Mouse (Mus musculus) c-Kit-negative CD71-positive TER-119-positive erythroid progenitor cells, embryonic 14.5 days (primary cell): ENCODE data around the gene Babam2.
"Not testable (repeated sequence)": the region's sequence is repeated elsewhere in the genome, so short reads cannot be mapped to it uniquely, and the experiment has no call there.

Experiments used
- DNase-seq: peaks from one replicate; pipeline ENCODE4 v3.0.0-alpha.2; 2013; ENCODE audit warnings: low read depth, low spot score

Babam2 gene

DNA sequence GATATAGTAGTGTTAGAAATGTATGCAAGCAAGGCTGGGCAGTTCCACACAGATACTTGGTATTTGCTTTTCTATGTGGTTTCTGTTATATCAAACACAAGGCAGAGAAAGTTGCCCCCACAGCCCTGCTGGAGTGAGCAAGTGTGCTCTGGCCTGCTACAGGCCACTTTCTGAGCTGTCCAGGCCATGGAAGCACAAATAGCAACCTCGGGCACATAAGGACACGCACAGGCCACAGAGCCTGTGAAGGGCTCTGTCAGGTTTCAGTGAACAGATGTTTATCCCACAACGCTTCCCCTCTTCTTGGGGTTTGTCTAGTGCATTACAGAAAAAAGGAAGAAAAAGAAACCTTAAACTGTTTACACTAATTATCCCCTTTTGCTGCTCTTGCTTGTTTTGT, 236.9 kb downstream of the Babam2 start:
- DNase-seq: no peak

DNA sequence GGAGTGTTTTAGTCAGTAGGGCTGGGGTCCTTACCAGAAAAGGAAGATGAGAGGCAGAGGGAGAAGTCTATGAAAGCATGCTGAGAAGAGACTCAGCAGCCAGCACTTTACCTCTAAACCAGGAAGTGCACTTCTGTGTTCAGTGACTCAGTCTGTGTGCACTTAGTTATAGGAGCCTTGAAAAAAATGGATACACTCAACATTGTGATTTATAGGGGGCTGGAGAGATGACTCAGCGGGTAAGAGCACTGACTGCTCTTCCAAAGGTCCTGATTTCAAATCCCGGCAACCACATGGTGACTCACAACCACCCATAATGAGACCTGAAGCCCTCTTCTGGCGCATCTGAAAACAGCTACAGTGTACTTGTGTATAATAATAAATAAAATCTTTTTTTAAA, 238.5 kb downstream of the Babam2 start:
- DNase-seq: no peak

DNA sequence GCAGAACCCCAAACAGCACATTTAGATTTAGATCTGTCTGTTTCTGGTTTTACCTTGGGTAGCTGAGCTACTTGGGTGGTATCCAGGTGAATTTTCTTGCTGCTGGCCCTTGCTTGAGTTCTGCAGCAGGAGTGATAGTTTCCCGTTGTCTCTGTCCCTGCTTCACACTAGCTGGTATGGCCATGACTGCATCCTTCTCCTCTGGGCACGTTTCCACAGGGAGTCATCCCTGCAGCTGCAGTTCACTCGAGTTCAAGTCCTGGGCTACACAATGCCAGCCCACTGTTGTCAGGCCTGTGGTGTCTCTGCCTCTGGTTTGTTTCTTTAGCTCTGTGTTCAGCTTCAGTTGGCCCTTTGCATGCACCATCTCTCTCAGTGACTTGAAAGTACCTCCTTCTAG, 239.0 kb downstream of the Babam2 start:
- no peak for DNase-seq

DNA sequence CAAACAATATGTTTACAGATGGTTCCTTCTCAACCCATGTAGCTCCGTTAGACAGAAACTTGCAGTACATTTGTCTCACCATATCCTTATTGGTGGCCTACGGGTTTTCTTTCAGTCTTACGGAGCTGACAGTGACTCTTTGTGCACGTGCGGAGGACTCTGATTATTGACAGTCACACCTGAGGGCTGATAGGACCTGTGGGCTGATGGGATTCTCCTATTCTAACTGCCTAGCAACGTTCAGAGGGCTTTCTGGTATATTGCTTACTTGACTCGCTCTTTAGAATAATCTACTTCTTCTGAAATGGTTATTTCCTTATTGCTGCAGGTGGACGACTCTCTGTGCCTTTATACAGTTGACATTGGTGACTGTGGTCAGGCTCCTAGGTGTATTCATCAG, 243.4 kb downstream of the Babam2 start:
- DNase-seq: no peak

DNA sequence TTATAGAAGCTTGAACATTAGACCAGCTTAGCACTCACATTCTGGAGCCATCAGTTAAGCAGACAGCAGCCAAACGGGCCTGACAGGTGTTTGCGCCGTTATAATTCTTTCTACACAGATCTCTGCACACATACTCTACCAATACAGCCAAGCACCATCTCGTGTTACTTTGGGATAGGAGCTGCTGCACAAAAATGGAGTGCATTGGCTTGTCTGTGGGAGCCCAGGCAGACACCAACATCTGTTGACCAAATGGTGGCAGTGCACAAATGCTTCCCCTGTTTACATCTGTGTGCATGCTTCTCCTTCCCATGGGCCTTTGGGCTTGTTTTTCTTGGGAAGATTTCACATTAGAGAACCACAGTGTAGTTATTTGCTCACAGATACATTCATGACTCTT, 249.7 kb downstream of the Babam2 start:
- DNase-seq: no peak

DNA sequence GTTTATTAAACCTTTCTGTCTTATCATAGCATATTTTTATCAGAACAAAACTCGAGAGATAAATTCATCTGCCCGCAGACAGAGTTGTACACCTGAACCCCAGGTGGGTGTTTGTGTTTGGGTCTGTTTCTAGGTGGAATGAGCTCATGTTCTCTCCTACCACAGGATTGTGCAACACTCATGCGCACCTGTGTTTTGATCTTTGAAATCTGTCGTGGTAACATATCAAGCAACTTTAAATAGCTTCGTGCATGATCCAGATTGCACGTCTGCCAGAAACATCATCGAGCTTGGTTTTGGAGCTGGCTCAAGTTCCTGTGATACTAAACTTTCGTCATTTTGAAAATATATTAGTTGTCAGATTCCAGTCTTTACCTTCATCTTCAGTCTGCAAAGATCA, 251.9 kb downstream of the Babam2 start:
- DNase-seq: no peak

DNA sequence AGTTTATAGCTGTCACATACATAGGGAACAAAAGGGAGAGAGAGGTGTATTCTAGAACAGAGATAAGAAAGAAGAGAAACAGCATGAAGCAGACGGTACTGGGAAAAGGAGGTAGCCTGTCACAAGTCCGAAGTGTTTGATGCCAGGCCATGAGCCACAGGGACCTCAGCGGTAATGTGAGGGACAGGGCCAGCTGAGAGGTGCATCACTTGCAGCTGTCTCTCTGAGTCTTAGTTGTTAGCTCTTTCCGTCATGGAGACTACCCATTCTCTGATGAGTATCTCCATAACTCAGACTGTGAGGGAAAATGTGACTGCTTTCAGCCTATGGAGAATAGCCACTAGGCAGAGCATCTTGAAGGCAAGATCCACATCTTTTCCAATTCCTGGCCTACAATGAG, 253.0 kb downstream of the Babam2 start:
- no peak for DNase-seq

DNA sequence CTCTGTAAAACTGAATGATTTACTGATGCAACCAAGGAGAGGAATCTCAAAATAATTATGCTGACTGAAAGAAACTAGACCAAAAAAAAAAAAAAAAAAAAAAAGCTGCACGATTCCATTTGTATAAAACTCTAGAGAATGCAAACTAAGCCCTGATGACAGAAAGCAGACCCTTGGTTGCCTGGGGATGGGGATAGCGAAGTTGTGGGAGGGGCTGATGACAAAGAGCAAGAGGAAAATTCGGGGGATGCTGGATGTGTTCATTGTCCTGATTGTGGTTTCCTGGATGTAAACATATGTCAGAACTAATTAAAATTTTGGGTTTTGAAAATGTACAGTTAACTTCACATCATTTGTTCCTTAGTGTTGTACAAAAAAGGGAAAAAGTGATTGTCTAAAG, 257.7 kb downstream of the Babam2 start:
- no peak for DNase-seq

DNA sequence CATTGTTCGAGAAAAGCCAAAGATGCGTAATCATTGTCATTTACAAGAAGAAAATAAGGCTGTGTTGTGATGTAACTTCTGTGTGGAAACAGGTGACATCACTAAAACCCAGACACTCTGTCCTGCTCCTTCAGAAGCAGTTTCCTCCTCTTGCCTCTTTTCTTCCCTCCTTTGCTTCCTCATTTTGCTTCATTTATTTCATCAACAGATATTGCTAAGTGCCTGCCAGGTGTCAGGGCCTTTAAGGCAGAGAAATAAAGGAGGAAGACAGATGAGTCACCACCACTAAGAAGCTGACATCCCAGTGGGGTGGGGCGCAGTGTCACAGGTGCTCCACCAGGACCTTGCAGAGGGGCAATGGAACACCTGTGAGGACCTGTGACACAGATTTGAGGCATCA, 258.9 kb downstream of the Babam2 start:
- DNase-seq: no peak

DNA sequence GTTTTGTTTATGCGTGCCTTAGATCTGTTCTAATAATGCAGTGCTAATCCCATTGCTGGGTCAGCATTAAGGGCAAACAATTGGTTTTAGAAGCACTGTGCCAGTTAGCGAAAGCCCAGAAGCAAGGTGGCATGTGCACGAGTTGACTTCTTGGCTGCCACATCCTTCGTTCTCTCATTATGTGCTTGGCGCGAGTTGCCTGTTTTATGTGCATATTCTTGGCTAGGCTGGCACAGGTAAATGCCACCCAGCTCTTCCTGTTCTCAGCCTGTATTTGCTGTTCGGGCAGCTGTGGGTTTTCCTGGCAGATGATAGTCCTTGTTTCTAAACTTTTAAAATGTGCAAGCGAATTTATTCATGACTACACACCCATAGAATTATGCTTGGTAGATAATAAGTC, 262.4 kb downstream of the Babam2 start:
- DNase-seq: no peak

DNA sequence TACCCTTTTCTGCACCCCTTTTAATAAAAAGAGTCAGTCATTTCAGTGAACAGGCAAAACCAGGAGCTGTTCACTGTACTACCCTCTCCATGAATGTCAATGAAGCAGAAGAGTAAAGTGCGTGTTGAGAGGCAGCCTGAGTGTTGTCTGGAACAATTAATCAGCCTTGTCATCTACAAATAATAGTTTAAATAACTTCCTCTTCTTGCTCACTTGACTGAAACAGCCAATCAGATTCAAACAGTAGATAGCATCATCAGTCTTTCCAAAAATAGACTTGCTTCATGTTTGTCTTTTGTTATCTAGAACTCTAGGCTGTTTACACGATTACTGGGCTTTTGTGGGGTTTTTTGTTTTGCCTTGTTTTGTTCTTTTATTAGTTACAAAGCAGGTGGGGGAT, 263.9 kb downstream of the Babam2 start:
- no peak for DNase-seq

DNA sequence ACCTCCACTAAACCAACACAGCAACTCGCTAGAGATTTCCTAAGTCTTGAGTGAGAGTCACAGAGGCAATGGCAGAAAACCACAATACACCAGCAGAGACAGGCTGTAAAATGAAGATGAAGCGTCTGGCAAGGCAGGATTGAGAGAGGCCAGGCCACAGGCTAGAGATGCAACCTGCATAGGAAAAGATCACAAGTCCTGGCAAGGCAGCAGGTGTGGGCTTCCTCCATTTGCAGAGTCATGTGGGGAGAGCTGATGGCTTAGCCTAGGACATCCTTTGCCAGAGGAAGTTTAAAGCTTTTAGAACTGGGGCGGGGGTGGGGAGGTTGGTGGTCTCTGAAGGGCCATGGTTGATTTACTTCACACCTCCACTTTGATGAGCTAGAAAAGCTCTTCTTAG, 264.9 kb downstream of the Babam2 start:
- no peak for DNase-seq

DNA sequence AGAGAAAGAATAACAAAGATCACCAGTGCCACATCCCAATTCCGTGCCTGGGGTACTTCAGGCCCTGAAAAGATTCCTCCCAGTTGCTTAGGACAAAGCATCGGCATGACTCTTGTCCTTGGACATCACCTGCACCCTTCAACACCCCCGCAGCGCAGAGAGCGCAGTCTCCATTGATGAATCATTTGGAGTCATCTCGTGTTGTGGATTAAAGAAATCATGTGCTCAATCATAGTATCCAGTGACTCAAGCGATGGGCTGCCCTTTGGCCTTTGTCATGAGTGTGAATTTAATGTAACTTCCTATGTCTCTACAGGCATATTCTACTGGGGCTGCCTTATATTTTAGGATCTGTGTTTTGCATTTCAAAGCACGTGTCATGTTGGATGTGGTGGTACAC, 265.9 kb downstream of the Babam2 start:
- no peak for DNase-seq

DNA sequence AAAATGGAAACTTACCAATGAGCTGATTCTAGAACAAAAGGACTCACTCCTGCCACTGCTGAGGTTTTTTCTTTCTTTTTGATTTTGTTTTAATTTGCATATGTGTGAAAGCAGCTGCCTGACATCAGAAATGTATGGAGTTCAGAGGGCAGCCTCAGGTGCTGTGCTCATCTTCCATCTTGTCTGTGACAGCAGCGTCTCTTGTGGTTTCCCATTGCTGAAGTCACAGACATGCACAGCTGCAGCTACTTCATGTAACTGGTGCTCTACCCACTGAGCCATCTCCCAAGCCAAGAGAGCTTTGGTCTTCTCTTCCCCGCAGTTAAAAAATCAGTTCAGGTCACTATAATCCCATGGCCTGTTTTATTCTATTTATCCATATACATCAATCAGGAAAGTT, 266.4 kb downstream of the Babam2 start:
- no peak for DNase-seq

DNA sequence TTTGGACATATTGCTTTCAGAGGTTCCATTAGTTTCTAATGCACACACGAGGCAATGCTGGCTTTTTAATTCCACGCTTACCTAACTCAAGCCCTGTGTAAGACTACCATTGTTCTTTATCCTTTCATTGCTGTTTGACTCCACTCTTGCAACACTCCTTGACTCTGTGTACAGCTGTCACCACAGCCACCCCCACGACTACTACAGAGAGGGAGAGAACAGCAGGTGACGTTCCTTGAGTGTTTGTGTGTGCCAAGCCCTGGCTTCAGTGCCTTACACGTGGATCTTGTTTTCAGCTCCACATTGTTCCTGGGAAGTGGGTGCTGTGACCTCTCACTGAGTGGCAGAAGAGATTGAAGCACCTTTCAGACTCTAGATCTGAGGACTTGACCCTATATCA, 269.3 kb downstream of the Babam2 start:
- DNase-seq: no peak

DNA sequence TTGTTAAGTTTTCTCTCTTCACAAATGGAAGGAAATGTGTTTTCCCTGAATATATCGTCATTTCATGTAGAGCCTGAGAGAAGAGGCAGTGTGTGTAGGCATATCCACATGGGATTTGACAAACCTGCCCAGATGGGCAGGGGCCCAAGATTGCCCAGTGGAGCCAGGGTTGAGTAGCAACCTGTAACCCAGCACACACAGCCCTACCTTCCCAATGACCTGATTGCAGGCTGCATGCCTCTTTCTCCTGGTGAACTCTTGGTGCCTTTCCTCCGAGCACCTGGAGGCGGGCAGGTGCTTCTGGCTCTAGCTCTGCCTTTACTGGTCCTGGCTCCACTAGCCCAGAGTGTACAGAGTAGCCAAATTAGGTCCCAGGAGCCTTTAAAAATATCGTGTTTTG, 270.0 kb downstream of the Babam2 start:
- DNase-seq: no peak

DNA sequence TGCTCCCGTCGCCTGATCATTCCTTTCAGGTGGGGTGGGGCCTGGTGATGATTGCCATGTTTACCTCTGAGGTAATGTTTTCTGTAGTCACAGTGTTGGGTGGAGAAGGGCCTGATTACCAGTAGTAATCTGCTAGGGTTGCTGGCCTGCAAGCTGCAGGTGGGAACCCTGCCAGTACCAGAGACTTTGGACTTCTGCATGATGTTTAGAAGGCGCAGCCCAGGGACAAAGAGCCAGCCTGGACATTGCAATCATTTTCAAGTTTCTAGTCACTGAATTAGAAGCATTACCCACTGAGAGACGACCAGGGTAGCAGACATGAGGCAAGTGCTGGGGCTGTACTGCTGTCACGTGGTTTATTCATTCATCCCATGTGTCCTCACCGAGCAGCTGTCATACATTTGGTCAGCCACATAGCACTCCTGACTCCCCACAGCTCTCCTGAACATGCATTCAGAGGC, 270.6 kb downstream of the Babam2 start:
- DNase-seq: no peak

DNA sequence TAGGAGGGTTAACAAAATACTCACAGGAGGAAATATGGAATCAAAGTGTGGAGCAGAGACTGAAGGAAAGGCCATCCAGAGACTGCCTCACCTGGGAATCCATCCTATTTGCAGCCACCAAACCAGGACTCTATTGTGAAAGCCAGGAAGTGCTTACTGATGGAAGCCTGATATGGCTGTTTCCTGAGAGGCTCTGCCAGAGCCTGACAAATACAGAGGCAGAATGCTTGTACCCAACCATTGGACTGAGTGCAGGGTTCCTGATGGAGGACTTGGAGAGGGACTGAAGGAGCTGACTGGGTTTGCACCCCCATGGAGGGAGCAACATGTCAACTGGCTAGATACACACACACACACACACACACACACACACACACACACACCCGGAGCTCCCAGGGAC, 274.9 kb downstream of the Babam2 start:
- not testable (repeated sequence) for DNase-seq

DNA sequence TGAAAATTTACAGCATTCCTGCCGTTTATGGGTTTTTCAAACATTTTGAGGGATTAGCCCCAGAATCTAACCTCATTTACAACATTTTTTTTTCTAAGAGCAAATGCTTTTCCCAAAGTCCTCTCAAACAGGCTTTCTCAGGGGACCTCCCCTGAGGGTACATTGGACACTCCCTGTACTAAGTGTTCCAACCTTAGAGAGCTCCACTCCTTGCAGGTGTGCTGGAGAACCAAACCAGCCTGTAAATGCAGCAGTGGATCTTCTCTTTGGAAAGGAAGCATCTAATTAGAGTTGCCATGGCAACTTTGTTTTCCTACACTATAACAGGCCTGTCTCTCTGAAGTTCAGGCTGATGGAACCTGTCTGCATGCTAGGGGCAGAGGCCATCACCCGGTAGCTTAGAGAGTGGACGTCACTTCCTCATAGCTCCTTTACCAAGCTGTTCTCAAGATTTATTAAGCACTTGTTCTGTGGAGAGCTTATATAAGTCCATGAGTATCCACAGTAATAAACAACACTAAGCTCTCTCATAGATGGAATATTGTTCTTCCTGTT, 277.2 kb downstream of the Babam2 start:
- no peak for DNase-seq

DNA sequence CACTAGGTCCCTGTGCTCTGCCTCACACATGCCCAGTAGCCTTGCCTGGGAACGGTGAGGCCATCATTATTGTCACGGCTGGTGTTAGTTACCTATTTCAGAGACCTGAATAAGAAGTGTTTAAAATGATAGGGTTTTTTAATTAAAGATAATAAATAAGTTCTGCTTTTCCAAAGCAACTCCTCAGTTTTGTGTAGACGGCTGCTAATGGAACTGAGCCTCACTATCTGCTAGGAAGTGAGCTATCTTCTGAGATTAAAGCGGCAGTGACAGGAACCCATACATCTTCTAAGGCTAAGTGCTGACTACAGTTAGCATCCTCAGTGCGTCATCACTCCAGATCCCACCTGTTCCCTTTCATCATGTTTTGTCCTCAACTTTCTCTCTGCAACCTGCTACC, 284.6 kb downstream of the Babam2 start:
- DNase-seq: no peak

DNA sequence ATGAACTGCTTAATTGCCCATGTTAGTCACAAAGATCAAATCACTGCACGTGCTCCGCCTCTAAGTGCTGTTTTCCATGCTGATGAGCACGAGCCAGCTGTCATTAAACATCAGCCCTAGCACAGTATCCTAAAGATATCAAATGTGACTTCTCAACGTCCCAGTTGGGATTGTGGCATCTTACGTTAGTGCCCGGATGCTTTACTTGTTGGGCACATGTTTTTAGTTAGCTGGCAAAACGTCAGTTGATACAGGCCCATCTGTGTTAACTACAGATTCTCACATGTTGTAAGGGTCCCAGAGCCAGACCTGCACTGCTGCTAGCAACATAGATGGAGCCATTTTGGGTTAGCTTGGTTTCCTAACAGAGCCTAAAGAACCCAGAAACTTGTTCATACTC, 285.7 kb downstream of the Babam2 start:
- DNase-seq: no peak

DNA sequence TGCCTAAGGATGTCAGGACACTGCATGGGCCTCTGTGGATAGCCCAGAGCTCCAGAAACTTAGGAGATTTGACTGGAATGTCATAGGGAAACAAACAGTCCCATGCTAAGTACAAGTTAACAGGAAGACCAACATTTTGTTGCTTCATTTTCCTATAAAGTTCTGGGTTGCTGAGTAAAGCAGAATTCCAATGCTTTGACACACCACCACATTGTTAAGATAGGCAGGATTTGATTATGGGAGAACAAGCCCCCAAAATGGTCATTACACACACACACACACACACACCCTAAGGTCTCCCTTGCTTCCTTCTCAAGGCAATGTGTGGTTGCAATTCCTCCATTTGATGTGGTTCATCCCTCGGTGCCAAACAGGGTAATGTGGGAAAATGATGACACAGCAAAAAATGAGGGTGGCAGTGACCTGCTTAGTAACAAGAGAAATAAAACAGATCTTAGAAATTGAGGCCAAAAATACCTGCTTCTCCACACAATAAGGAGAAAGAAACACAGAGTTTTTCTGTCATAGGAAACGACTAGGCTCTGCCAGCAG, 286.4 kb downstream of the Babam2 start:
- no peak for DNase-seq

DNA sequence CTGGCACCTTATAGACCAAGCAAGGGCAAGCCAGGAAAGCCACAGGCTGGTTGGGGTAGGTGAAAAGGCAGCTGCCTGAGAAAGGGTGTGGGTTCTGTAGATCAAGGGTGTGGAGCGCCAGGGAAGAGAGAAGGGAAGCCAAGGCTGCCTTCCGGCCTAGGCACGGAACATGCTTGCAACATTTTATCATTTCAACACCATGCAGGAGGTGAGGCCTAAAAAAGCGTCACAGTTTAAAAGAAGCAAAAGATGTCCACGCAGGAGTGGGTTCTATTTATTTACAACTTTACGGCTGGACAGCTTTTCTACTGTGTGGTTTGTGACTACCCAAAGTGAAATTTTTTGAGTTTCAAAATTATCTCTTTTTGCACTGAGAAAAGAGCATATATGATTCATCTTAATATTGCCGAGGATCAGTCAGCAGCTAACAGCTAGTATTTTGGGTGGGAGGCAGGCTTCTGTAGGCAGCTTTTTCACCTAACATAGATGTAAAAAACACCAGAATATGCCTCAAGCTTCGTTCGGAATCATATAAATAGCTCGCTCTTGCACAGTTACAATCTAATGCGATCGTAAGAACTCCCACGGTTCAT, 287.0 kb downstream of the Babam2 start:
- DNase-seq: no peak

DNA sequence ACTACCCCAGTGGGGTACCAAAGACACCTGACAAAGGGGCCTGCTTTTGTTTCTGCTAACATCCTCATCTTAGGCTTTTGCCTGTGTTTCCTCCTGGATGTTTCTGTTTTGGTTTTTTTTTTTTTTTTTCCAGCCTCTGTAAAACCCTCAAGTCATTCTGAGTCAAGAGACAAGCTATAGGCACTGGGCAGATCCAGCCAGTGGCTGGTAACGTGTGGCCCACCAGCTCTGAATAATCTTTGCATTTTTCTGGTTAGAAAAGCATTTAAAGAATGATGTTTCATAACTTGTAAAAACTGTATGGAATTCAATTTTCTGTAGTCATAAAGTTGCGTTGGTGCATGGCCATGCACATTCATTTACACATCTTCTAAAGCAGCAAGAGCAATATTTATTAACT, 287.5 kb downstream of the Babam2 start:
- no peak for DNase-seq
